Mouse (Mus musculus) A20 (cell line): Measurements from ENCODE around the gene Cox5a.

ENCODE experiments used
- DNase-seq: peaks from one replicate; pipeline ENCODE4 v3.0.0-alpha.2; 2011; ENCODE audit warnings: low read depth, low spot score

Gene Cox5a

GRCm38 (mm10) chr9:57525516-57525915, 4.4 kb downstream of the Cox5a start:
- DNase-seq, result no peak

- no peak for DNase-seq
Observed at GRCm38 (mm10) chr9:57526435-57526834, 5.4 kb downstream of the Cox5a start.

GRCm38 (mm10) chr9:57531946-57532345, 10.9 kb downstream of the Cox5a start:
- DNase-seq, result no peak

- DNase-seq, result no peak
Observed at GRCm38 (mm10) chr9:57536362-57536761, 15.3 kb downstream of the Cox5a start.

- DNase-seq, result peak; percentile 92
Observed at GRCm38 (mm10) chr9:57537044-57537727, 16.1 kb downstream of the Cox5a start, which contains the start of gene Fam219b. Gene Fam219b (plus strand): TSS chr9:57537528.

GRCm38 (mm10) chr9:57537728-57538181, 16.7 kb downstream of the Cox5a start:
- no peak for DNase-seq

- DNase-seq, result no peak
Observed at GRCm38 (mm10) chr9:57539550-57539949, 18.5 kb downstream of the Cox5a start.

- peak; percentile 64 for DNase-seq
Observed at GRCm38 (mm10) chr9:57541312-57541711, 20.2 kb downstream of the Cox5a start.

GRCm38 (mm10) chr9:57543951-57544350, 22.9 kb downstream of the Cox5a start:
- no peak for DNase-seq

- no peak for DNase-seq
Observed at GRCm38 (mm10) chr9:57547287-57547686, 26.2 kb downstream of the Cox5a start.

GRCm38 (mm10) chr9:57547869-57548268, 26.8 kb downstream of the Cox5a start:
- DNase-seq, result no peak

- DNase-seq, result no peak
Observed at GRCm38 (mm10) chr9:57549186-57549585, 28.1 kb downstream of the Cox5a start.

- no peak for DNase-seq
Observed at GRCm38 (mm10) chr9:57550126-57550862, 29.2 kb downstream of the Cox5a start.

GRCm38 (mm10) chr9:57552139-57552887, 31.2 kb downstream of the Cox5a start, which contains the start of gene Mpi:
Gene Mpi (minus strand): TSS chr9:57552763.
- peak; percentile 70 for DNase-seq

GRCm38 (mm10) chr9:57553119-57553518, 32.0 kb downstream of the Cox5a start:
- DNase-seq, result no peak

- DNase-seq, result no peak
Observed at GRCm38 (mm10) chr9:57554753-57555152, 33.7 kb downstream of the Cox5a start.

- DNase-seq, result no peak
Observed at GRCm38 (mm10) chr9:57557215-57557614, 36.1 kb downstream of the Cox5a start.

- peak; percentile 64 for DNase-seq
Observed at GRCm38 (mm10) chr9:57558625-57559024, 37.6 kb downstream of the Cox5a start.

GRCm38 (mm10) chr9:57559568-57559967, 38.5 kb downstream of the Cox5a start:
- no peak for DNase-seq

- DNase-seq, result no peak
Observed at GRCm38 (mm10) chr9:57560263-57560662, 39.2 kb downstream of the Cox5a start.

- peak; percentile 99 for DNase-seq
Observed at GRCm38 (mm10) chr9:57560861-57561710, 40.0 kb downstream of the Cox5a start, which contains the start of gene Scamp2. Gene Scamp2 (plus strand): TSS chr9:57560943.
